Mouse (Mus musculus) cerebellum, adult 2 months (tissue): ENCODE data around the gene Bpgm.

Source experiments
- CTCF ChIP-seq: fragments of 200-500 bp; IDR thresholded peaks from 2 replicates; pipeline ENCODE4 v1.5.1; 2011; ENCODE audit warnings: low read depth, mild to moderate bottlenecking, control low read depth, low read length, moderate library complexity, borderline replicate concordance; ENCODE audit not compliant: insufficient read depth
- POLR2A ChIP-seq: fragments of 200-500 bp; IDR thresholded peaks from 2 replicates; pipeline ENCODE4 v1.6.1; 2011; ENCODE audit warnings: low read length, control low read depth, borderline replicate concordance; ENCODE audit not compliant: insufficient read depth

- TF ChIP-seq CTCF (no peak), POLR2A (no peak)
These were observed 34.3 kb upstream of the Bpgm start for GRCm38 (mm10) chr6:34441556-34442257.
